Mouse (Mus musculus): ENCODE data around the gene Neb. TPM values are rescaled to one million over a fixed set of nuclear protein-coding genes. Genes with fewer than 3 reads are reported as not detected.

The Neb gene
- polyA plus RNA-seq, 1 experiment from 2014 or later: 1.0 TPM

Small RNA genes within 50 kb of the gene (microRNA-seq; reads per million reads assigned to microRNA genes)
- gene Gm22095: not detected

Other genes with a start within 250 kb of the Neb start
- gene Arl5a, start 46.4 kb upstream of the Neb start, polyA plus RNA-seq (2014; fragmentation: Nextera tagmentation; extraction: Ambion mirVana): 53.5 and 60.7 TPM in 2 replicates